Mouse (Mus musculus) B cell, adult 67 days (primary cell): ENCODE measurements around the gene Shisal2a. TPM values are rescaled to one million over a fixed set of nuclear protein-coding genes. Genes with fewer than 3 reads are reported as not detected.

Experiments used
- total RNA-seq, 2 experiments: library from RNA; stranded (reverse); gene quantifications; 4 replicates each; pipeline ENCODE4 v1.2.4; 2023

Gene Shisal2a
- not detected for total RNA-seq

GRCm38 (mm10) chr4:108383183-108383714, at the start of gene Shisal2a:
TSS of gene Shisal2a (minus strand) at chr4:108383349.

GRCm38 (mm10) chr4:108406861-108407401, 23.8 kb upstream of the Shisal2a start, which contains the start of gene Gpx7:
TSS of gene Gpx7 (minus strand) at chr4:108406961.

GRCm38 (mm10) chr4:108327730-108328484, 55.2 kb downstream of the Shisal2a start, which contains the start of gene Coa7:
TSS of gene Coa7 (plus strand) at chr4:108328140.

Other genes with a start within 250 kb of the Shisal2a start
- gene Scp2, start 238.4 kb downstream of the Shisal2a start, total RNA-seq: 10 to 100 TPM; 91.4 to 96.2 TPM
- gene Echdc2, start 217.9 kb downstream of the Shisal2a start, total RNA-seq: not detected
- gene Zyg11a, start 165.3 kb downstream of the Shisal2a start, total RNA-seq: not detected
- 10 to 100 TPM; 38.0 to 39.8 TPM for gene Zyg11b, start 82.3 kb downstream of the Shisal2a start, total RNA-seq
- gene Coa7, start 55.2 kb downstream of the Shisal2a start, total RNA-seq: 10 to 100 TPM; 19.5 to 21.7 TPM
- 1 to 10 TPM; 1.5 to 3.8 TPM for gene Gpx7, start 23.6 kb upstream of the Shisal2a start, total RNA-seq
- gene Tut4, start 76.1 kb upstream of the Shisal2a start, total RNA-seq: 100 to 1,000 TPM; 291 to 305 TPM
- gene Prpf38a, start 196.0 kb upstream of the Shisal2a start, total RNA-seq: 10 to 100 TPM; 45.2 to 51.1 TPM
- 1 to 10 TPM; 2.9 to 5.6 TPM for gene Orc1, start 196.1 kb upstream of the Shisal2a start, total RNA-seq
- gene Cc2d1b, start 236.6 kb upstream of the Shisal2a start, total RNA-seq: 100 to 1,000 TPM; 102 to 113 TPM